Mouse (Mus musculus): ENCODE data around the gene Susd1.

GRCm38 (mm10) chr4:59379876-59380275 lies 58.6 kb downstream of the Susd1 start:
- TF ChIP-seq EP300 (IDR thresholded peaks at IDR 0.05; ENCODE audit: insufficient read depth, low read depth, low read length) (no peak), CTCF (IDR thresholded peaks at IDR 0.05; ENCODE audit: low read depth, low read length) (no peak), POLR2A (IDR thresholded peaks at IDR 0.05; ENCODE audit: insufficient read depth, low read length) (no peak)
